Mouse (Mus musculus) forebrain, embryonic 10.5 days (tissue): ENCODE results near the gene Cend1. TPM values are rescaled to one million over a fixed set of nuclear protein-coding genes. Genes with fewer than 3 reads are reported as not detected.

Source experiments
- DNase-seq: peaks from one replicate; pipeline ENCODE4 v3.0.0-alpha.2; 2017; ENCODE audit warnings: low spot score; ENCODE audit errors: extremely low spot score
- H3K27ac ChIP-seq: fragments of 300-500 bp; sonication (generic); 2 replicates; pipeline ENCODE4 v1.5.1; 2016; ENCODE audit warnings: mild to moderate bottlenecking
- H3K27me3 ChIP-seq: fragments of 300-500 bp; sonication (generic); 2 replicates; pipeline ENCODE4 v1.6.1; 2016; ENCODE audit warnings: mild to moderate bottlenecking; ENCODE audit not compliant: poor library complexity, severe bottlenecking
- H3K36me3 ChIP-seq: fragments of 300-500 bp; sonication (generic); replicated peaks from 2 replicates; pipeline ENCODE4 v1.6.1; 2016; ENCODE audit warnings: mild to moderate bottlenecking, moderate library complexity
- H3K4me1 ChIP-seq: fragments of 300-500 bp; sonication (generic); 2 replicates; pipeline ENCODE4 v1.6.1; 2016
- H3K4me3 ChIP-seq: fragments of 300-500 bp; sonication (generic); 2 replicates; pipeline ENCODE4 v1.5.1; 2016; ENCODE audit warnings: mild to moderate bottlenecking, moderate library complexity
- H3K9me3 ChIP-seq: fragments of 300-500 bp; sonication (generic); 2 replicates; pipeline ENCODE4 v1.6.1; 2016; ENCODE audit warnings: mild to moderate bottlenecking, moderate library complexity
- WGBS: fragments of 180-500 bp; shearing (Covaris S2); methylation state at CpG from one replicate; pipeline ENCODE4 v1.1.7; 2016; 5-methylcytosine and 5-hydroxymethylcytosine counted together
- polyA plus RNA-seq: library from polyadenylated mRNA; unstranded; fragments of >200 nt; fragmentation: Nextera tagmentation; extraction: Ambion mirVana; gene quantifications from 2 replicates; pipeline ENCODE4 v1.2.1, GENCODE M21; 2016

Cend1 gene
- polyA plus RNA-seq, 1 experiment from 2014 or later: 8.7 TPM

- peaks cover 41% of the 10 kb centered on the region for H3K36me3 ChIP-seq
- H3K4me1 ChIP-seq: peaks cover 69% of the 10 kb centered on the region
- H3K27ac ChIP-seq: no peak overlapping the region; the same call in 1 of the 2 replicates
- H3K9me3 ChIP-seq: no peaks in the 10 kb centered on the region
- no peak for DNase-seq
- peaks cover 21% of the 10 kb centered on the region for H3K27me3 ChIP-seq
- H3K4me3 ChIP-seq: 0 out of 2 replicates have a peak overlapping the region, but pooled peaks have one; percentile 77
- 92% methylated on average over 18 of the region's 18 CpGs for WGBS
These were observed 40.8 kb upstream of the Cend1 start for GRCm38 (mm10) chr7:141469901-141470636.

DNA sequence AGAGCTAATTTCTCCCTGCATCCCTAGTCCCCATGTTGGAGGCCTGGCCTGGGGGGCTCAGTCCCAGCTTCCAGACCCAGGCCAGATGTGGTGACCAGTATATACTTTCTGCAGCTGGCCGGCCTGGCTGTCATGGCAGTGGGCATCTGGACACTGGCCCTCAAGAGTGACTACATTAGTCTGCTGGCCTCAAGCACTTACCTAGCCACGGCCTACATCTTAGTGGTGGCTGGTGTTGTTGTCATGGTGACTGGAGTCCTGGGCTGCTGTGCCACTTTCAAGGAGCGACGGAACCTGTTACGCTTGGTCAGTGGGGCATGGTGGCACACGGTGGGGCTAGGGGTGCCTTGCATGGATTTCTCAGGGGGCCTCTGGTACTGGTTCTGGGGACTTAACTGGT lies 40.1 kb upstream of the Cend1 start:
- H3K27me3 ChIP-seq: peaks cover 28% of the 10 kb centered on the region
- peaks cover 41% of the 10 kb centered on the region for H3K36me3 ChIP-seq
- peak overlapping the region; percentile 91 for H3K27ac ChIP-seq
- H3K9me3 ChIP-seq: no peaks in the 10 kb centered on the region
- WGBS: 86% methylated on average over 6 of the region's 6 CpGs
- DNase-seq: no peak
- peak overlapping the region; percentile 77 for H3K4me3 ChIP-seq
- H3K4me1 ChIP-seq: peaks cover 74% of the 10 kb centered on the region

GRCm38 (mm10) chr7:141468522-141469211 lies 39.4 kb upstream of the Cend1 start:
- peak overlapping the region; percentile 91 for H3K27ac ChIP-seq
- peaks cover 35% of the 10 kb centered on the region for H3K27me3 ChIP-seq
- DNase-seq: no peak
- H3K9me3 ChIP-seq: no peaks in the 10 kb centered on the region
- peaks cover 41% of the 10 kb centered on the region for H3K36me3 ChIP-seq
- H3K4me3 ChIP-seq: peak overlapping the region; percentile 77
- WGBS: 31% methylated on average over 8 of the region's 8 CpGs
- H3K4me1 ChIP-seq: peaks cover 73% of the 10 kb centered on the region

GRCm38 (mm10) chr7:141468164-141468521 lies 38.9 kb upstream of the Cend1 start:
- no peak for DNase-seq
- peaks cover 40% of the 10 kb centered on the region for H3K27me3 ChIP-seq
- peaks cover 41% of the 10 kb centered on the region for H3K36me3 ChIP-seq
- 24% methylated on average over 5 of the region's 5 CpGs for WGBS
- H3K27ac ChIP-seq: peak overlapping the region; percentile 91
- peaks cover 73% of the 10 kb centered on the region for H3K4me1 ChIP-seq
- H3K4me3 ChIP-seq: peak overlapping the region; percentile 77
- H3K9me3 ChIP-seq: no peaks in the 10 kb centered on the region

DNA sequence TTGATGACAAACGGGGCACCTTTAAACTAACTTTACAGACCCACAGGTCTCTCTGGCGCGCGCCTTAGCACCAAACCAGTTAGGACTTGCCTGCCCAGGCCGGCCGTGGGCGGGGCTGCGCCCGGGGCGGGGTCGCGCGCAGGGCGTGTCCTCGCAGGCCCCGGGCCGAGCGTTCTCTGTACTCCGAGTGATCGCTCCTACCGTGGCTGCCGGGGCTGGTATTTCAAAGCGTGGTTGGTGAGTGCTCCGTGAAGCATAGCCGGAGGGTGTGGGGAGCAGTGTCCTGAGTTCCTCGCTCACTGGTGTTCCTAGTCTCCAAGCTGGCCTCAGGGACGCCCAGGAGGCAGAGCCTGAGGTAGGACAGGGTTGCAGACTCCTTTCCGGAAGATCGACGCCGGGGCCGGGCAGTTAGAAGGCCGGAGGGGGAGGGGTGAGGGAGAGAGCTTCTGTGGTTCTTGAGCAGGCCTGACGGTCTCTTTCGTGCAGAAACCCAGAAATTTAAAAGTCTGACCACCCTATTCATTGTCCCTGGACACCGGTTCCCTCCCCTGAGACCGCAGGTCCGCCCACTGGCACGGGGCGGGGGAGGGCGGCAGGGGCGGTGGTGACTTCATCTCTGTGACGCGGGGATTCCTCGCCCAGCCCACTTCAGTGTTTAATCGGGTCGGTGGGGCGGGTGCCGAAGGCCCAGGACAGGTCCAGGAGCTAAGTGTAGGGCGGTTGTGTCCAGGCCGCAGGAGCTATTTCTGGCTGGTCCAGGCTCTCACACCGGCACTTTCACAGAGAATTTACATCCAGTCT lies 38.1 kb upstream of the Cend1 start, which contains the start of gene Cd151:
Gene Cd151, plus strand, starts transcription at position 163 of the 801 bp plus-strand sequence.
- peaks cover 36% of the 10 kb centered on the region for H3K36me3 ChIP-seq
- peaks cover 48% of the 10 kb centered on the region for H3K27me3 ChIP-seq
- WGBS: under 1% methylated on average over 52 of the region's 52 CpGs
- peak within 1 kb of the TSS; percentile 91 for H3K27ac ChIP-seq
- H3K9me3 ChIP-seq: no peaks in the 10 kb centered on the region
- H3K4me3 ChIP-seq: peak within 1 kb of the TSS; percentile 77
- DNase-seq: peak; percentile 81
- peaks cover 76% of the 10 kb centered on the region for H3K4me1 ChIP-seq

GRCm38 (mm10) chr7:141466607-141467148 lies 37.4 kb upstream of the Cend1 start:
- Histone ChIP-seq H3K4me1 (peaks cover 83% of the 10 kb centered on the region), H3K4me3 (peak overlapping the region; percentile 77), H3K27me3 (peaks cover 55% of the 10 kb centered on the region), H3K36me3 (peaks cover 29% of the 10 kb centered on the region), H3K9me3 (no peaks in the 10 kb centered on the region), H3K27ac (peak overlapping the region; percentile 91)
- DNase-seq: no peak
- WGBS: 60% methylated on average over 10 of the region's 10 CpGs

DNA sequence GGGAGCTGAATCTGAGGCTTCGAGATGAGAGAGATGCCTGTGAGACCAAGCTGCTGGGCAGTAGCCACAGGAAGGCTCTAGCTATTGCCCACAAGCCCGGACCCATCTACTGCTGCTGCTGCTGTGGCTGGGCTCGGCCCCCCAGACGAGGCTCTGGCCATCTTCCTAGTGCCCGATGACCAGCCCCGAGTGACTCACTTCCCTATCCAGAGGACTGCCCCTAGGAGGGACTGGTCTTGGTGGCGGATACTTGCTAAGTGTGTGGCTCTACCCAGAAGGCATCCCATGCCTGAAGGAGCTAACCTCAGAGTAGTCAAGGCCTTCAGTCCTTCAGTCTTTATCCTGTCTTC lies 36.7 kb upstream of the Cend1 start:
- H3K4me1 ChIP-seq: peaks cover 90% of the 10 kb centered on the region
- no peaks in the 10 kb centered on the region for H3K9me3 ChIP-seq
- peaks cover 62% of the 10 kb centered on the region for H3K27me3 ChIP-seq
- WGBS: 72% methylated on average over 7 of the region's 7 CpGs
- H3K4me3 ChIP-seq: peak overlapping the region; percentile 37
- no peak overlapping the region for H3K27ac ChIP-seq
- H3K36me3 ChIP-seq: peaks cover 23% of the 10 kb centered on the region
- DNase-seq: no peak

DNA sequence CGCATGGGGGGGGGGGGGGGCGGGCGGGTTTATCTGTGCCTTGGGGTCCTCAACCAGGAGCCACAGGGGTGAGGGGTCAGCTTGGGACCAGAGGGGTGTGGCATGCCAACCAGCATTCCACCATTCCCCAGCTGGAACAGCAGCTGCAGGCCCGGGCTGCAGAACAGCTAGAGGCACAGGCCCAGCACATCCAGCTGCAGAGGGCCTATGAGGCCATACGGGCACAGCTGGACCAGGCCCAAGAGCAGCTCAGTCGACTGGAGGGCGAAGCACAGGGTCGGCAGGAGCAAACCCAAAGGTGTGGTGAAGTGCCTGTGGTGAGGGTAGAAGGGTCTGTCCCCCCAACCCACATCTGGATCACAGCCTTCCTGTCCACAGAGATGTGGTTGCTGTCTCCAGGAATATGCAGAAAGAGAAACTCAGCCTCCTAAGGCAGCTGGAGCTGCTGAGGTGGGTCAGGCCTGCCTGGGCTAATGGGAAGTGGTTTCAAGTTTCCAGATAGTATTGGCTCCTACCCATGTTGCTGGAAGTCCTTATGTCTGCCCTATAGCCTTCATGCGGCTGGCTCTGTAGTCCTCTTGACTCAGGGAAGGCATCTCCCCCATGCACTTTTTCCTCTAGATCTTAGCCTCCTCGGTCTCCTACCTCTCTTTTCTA lies 36.2 kb upstream of the Cend1 start:
- no peak overlapping the region for H3K27ac ChIP-seq
- peaks cover 94% of the 10 kb centered on the region for H3K4me1 ChIP-seq
- H3K4me3 ChIP-seq: peak overlapping the region; percentile 37
- no peaks in the 10 kb centered on the region for H3K9me3 ChIP-seq
- no peak for DNase-seq
- WGBS: 32% methylated on average over 10 of the region's 10 CpGs
- H3K36me3 ChIP-seq: peaks cover 18% of the 10 kb centered on the region
- H3K27me3 ChIP-seq: peaks cover 67% of the 10 kb centered on the region

- Histone ChIP-seq H3K9me3 (no peaks in the 10 kb centered on the region), H3K4me1 (peaks cover 86% of the 10 kb centered on the region), H3K4me3 (peak overlapping the region; percentile 37), H3K27me3 (peaks cover 75% of the 10 kb centered on the region), H3K36me3 (peaks cover 11% of the 10 kb centered on the region), H3K27ac (peak overlapping the region; percentile 8; the same call in 1 of the 2 replicates)
- DNase-seq: no peak
- WGBS: 2% methylated on average over 38 of the region's 38 CpGs
These were observed 35.4 kb upstream of the Cend1 start for GRCm38 (mm10) chr7:141464603-141465201.

- Histone ChIP-seq H3K4me3 (peak overlapping the region; percentile 37; the same call in 1 of the 2 replicates), H3K27ac (no peak overlapping the region), H3K9me3 (no peaks in the 10 kb centered on the region), H3K4me1 (peaks cover 82% of the 10 kb centered on the region), H3K36me3 (peaks cover 11% of the 10 kb centered on the region), H3K27me3 (peaks cover 82% of the 10 kb centered on the region)
- WGBS: 18% methylated on average over 12 of the region's 12 CpGs
- no peak for DNase-seq
These were observed 34.7 kb upstream of the Cend1 start for GRCm38 (mm10) chr7:141463824-141464602.

- whole genome bisulfite sequencing: 15% methylated on average over 5 of the region's 5 CpGs
- peak overlapping the region; percentile 55 for H3K4me3 ChIP-seq
These were observed 33.1 kb upstream of the Cend1 start for GRCm38 (mm10) chr7:141462333-141462821.

More at GRCm38 (mm10) chr7:141462333-141462821, 33.1 kb upstream of the Cend1 start:
- Histone ChIP-seq H3K36me3 (peaks cover 12% of the 10 kb centered on the region), H3K27me3 (peaks cover 90% of the 10 kb centered on the region), H3K27ac (peak overlapping the region; percentile 68; the same call in 1 of the 2 replicates), H3K4me1 (peaks cover 66% of the 10 kb centered on the region), H3K9me3 (no peaks in the 10 kb centered on the region)
- DNase-seq: no peak
